Mouse (Mus musculus) neural tube, embryonic 12.5 days (tissue): ENCODE results near the gene Unc119b. TPM values are rescaled to one million over a fixed set of nuclear protein-coding genes. Genes with fewer than 3 reads are reported as not detected.
"Not testable (repeated sequence)": the region's sequence is repeated elsewhere in the genome, so short reads cannot be mapped to it uniquely, and the experiment has no call there.

Experiments used
- ATAC-seq: fragments of 200-750 bp; cut with Nextera tagmentation; 2 replicates; pipeline ENCODE4 v1.8.0; 2017; ENCODE audit warnings: low read depth, mild to moderate bottlenecking, moderate TSS enrichment, moderate library complexity; ENCODE audit not compliant: low FRiP score
- H3K27ac ChIP-seq: fragments of 300-500 bp; sonication (generic); 2 replicates; pipeline ENCODE4 v1.5.1; 2016
- H3K27me3 ChIP-seq: fragments of 300-500 bp; sonication (generic); replicated peaks from 2 replicates; pipeline ENCODE4 v1.6.1; 2016; ENCODE audit warnings: mild to moderate bottlenecking
- H3K36me3 ChIP-seq: fragments of 300-500 bp; sonication (generic); 2 replicates; pipeline ENCODE4 v1.6.1; 2016; ENCODE audit warnings: mild to moderate bottlenecking
- H3K4me1 ChIP-seq: fragments of 300-500 bp; sonication (generic); 2 replicates; pipeline ENCODE4 v1.6.1; 2016
- H3K4me2 ChIP-seq: fragments of 300-500 bp; sonication (generic); replicated peaks from 2 replicates; pipeline ENCODE4 v1.6.1; 2016; ENCODE audit warnings: mild to moderate bottlenecking
- H3K4me3 ChIP-seq: fragments of 300-500 bp; sonication (generic); 2 replicates; pipeline ENCODE4 v1.5.1; 2016
- H3K9ac ChIP-seq: fragments of 300-500 bp; sonication (generic); 2 replicates; pipeline ENCODE4 v1.6.1; 2016; ENCODE audit warnings: mild to moderate bottlenecking
- H3K9me3 ChIP-seq: fragments of 300-500 bp; sonication (generic); 2 replicates; pipeline ENCODE4 v1.6.1; 2016; ENCODE audit warnings: mild to moderate bottlenecking
- WGBS: fragments of 180-500 bp; shearing (Covaris S2); methylation state at CpG from one replicate; pipeline ENCODE4 v1.1.7; 2016; 5-methylcytosine and 5-hydroxymethylcytosine counted together
- polyA plus RNA-seq: library from polyadenylated mRNA; unstranded; fragments of >200 nt; fragmentation: Nextera tagmentation; extraction: Ambion mirVana; gene quantifications from 2 replicates; pipeline ENCODE4 v1.2.1, GENCODE M21; 2016

The Unc119b gene
- polyA plus RNA-seq, 1 experiment from 2014 or later, result 61.2 TPM

DNA sequence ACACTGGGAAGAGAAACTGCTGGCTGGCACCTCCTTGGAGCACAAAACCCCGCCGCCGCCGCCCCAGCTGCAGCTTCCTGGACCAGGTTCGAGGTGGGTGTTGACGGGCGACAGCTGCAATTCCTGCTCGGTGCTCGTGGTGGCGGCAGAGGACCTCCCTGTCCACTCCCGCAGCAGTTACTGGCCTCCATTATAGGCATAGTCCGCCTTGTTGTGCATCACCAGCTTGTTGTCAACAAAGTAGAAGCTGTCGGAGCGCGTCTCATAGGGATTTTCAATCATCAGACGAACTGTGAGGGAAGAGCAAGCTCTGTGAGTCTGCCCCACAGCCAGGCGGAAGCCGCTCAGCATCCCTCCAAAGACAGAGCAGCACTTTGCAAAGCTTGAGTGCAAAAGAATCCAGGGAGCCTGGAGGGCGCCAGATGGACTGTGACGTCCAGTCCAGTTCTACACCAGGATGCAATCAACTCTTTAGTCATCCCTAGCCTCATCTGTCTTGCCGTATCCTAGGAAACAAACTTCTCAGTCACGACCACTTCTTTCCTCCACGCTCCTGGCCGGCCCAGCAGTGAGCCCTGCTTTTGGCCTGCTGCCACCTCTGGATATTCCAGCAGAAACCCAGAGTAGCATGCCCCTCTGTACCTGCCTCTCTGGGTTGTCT lies 9.4 kb downstream of the Unc119b start:
- H3K4me2 ChIP-seq, result peak overlapping the region; percentile 28
- no peak overlapping the region for H3K4me3 ChIP-seq
- 0 out of 2 replicates have a peak, but pooled peaks have one; percentile 68 for ATAC-seq
- no peaks in the 10 kb centered on the region for H3K9me3 ChIP-seq
- H3K4me1 ChIP-seq, result peaks cover 17% of the 10 kb centered on the region; the same call in 1 of the 2 replicates
- WGBS, result 24% methylated on average over 24 of the region's 24 CpGs
- H3K27me3 ChIP-seq, result no peaks in the 10 kb centered on the region
- H3K27ac ChIP-seq, result peak overlapping the region; percentile 26; the same call in 1 of the 2 replicates
- no peak overlapping the region for H3K9ac ChIP-seq
- peaks cover 65% of the 10 kb centered on the region for H3K36me3 ChIP-seq

DNA sequence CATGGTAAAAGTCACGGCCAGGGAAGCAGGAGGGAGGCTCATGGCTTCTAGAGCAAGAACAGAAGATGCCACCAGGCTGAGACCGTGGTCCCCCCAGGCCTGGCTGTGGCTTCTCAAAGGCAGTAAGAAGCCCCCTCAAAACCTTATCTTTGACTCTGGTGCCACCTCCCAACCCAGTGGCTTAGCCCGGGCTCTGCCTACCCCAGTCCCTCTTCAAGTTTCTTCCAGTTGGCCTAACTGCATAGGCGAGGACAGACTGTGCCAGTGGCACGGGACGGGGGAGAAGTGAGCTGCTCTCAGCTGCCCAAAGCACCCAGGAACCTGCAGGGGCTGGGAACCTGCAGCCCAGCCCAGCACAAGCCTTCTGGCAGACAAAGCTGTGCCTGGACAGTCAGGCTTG lies 10.1 kb downstream of the Unc119b start:
- H3K9ac ChIP-seq, result no peak overlapping the region
- no peak overlapping the region for H3K27ac ChIP-seq
- H3K4me3 ChIP-seq, result no peak overlapping the region
- peaks cover 17% of the 10 kb centered on the region; the same call in 1 of the 2 replicates for H3K4me1 ChIP-seq
- ATAC-seq, result no peak
- H3K4me2 ChIP-seq, result no peak overlapping the region
- H3K27me3 ChIP-seq, result no peaks in the 10 kb centered on the region
- no peaks in the 10 kb centered on the region for H3K9me3 ChIP-seq
- 97% methylated on average over 6 of the region's 6 CpGs for WGBS
- peaks cover 59% of the 10 kb centered on the region for H3K36me3 ChIP-seq

DNA sequence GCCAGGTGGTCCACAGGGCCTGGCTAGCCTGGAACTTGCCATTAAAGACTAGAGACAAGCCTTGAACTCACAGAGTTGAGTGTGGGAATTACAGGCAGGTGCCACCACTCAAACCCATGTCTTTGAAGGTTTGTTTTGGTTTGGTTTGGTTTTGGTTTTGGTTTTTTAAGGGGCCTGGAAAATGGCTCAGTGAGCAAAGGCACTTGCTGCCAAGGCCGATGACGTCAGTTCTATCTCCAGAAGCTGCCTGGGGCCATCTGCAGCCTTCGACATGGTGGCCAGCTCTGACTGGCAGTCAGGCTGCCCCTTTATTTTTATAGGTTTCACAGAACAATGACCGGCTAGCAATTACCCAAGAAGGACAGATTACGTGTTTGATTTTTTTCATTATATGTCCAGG lies 13.8 kb downstream of the Unc119b start:
- peaks cover 25% of the 10 kb centered on the region for H3K4me1 ChIP-seq
- H3K9ac ChIP-seq, result no peak overlapping the region
- no peak overlapping the region for H3K27ac ChIP-seq
- no peaks in the 10 kb centered on the region for H3K27me3 ChIP-seq
- 74% methylated on average over 5 of the region's 5 CpGs for WGBS
- no peaks in the 10 kb centered on the region for H3K9me3 ChIP-seq
- H3K4me2 ChIP-seq, result no peak overlapping the region
- ATAC-seq, result no peak
- H3K36me3 ChIP-seq, result peaks cover 41% of the 10 kb centered on the region
- H3K4me3 ChIP-seq, result no peak overlapping the region

DNA sequence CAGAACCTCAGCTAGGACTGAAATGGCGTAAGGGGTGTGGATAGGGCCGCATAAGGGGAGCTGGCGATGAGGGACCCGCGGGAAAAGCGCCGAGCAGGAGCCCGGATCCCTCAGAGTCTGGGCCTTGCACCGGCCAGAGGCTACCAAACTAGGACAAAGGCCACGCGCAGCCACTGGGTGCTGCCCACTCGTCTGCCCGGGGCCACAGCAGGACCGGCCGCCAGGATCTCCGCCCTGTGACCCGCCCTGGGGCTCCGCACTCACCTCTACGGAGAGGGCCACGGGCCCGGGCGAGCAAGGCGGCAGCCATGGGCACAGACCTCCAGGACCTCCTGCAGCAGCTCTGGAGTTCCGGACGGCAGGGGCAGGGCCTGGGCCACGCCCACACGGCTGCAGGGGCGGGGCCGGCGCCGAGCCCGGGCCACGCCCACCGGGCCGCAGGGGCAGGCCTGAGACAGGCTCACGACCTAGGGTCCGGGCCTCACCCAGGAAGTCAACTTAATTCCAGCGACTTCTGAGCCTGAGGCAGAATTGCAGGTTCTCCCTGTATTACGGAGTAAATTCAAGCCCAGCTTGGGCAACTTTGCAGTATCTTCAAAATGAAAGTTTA lies 15.7 kb downstream of the Unc119b start, which contains the start of gene Acads:
Acads (minus strand) TSS at position 386 of the 610 bp plus-strand sequence.
- Histone ChIP-seq H3K9ac (peak within 1 kb of the TSS; percentile 83), H3K4me2 (peak within 1 kb of the TSS; percentile 83), H3K36me3 (peaks cover 32% of the 10 kb centered on the region), H3K4me1 (peaks cover 11% of the 10 kb centered on the region), H3K9me3 (no peaks in the 10 kb centered on the region), H3K27ac (0 out of 2 replicates have a peak within 1 kb of the TSS, but pooled peaks have one; percentile 10), H3K27me3 (no peaks in the 10 kb centered on the region), H3K4me3 (peak within 1 kb of the TSS; percentile 78)
- WGBS, result 1% methylated on average over 39 of the region's 39 CpGs
- peak; percentile 91 for ATAC-seq

DNA sequence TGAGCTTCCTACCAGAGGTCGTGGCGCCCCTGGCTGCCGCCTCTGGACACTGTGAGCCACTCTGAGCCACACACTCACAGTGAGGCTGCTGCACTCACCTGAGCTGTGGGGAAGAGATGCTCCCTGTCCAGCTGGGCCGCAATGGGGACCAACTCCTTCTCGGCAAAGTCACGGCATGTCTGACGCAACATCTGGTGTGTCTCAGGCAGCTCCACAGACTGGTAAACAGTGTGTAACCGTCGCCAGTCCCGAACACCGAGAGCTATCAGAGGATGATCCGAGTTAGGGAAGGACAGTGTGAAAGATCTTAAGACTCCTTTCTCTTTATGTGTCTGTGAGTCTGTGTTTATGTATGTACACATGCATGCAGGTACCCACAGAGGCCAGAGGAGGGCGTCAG lies 17.3 kb downstream of the Unc119b start:
- ATAC-seq, result no peak
- Histone ChIP-seq H3K4me2 (no peak overlapping the region), H3K4me1 (peaks cover 11% of the 10 kb centered on the region), H3K4me3 (no peak overlapping the region), H3K27ac (no peak overlapping the region), H3K27me3 (no peaks in the 10 kb centered on the region), H3K9ac (no peak overlapping the region), H3K36me3 (peaks cover 29% of the 10 kb centered on the region), H3K9me3 (no peaks in the 10 kb centered on the region)
- 96% methylated on average over 13 of the region's 13 CpGs for WGBS

DNA sequence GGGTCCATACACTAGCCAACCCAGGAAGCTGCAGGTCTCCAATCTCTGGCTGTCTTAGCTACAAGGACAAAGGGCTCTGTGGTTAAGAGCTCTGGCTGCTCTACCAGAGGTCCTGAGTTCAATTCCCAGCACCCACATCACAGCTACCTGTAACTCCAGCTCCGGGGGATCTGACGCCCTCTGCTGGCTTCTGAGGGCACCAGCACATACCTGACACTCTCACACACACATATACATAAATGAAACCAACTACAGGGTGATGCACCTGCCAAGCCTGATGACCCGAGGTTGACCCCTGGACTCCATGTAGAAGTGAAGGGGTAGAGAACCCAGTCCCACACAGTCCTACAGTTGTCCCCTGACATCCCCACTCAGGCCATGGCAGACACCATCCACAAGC lies 18.3 kb downstream of the Unc119b start:
- Histone ChIP-seq H3K36me3 (peaks cover 35% of the 10 kb centered on the region), H3K9me3 (no peaks in the 10 kb centered on the region), H3K9ac (no peak overlapping the region), H3K4me3 (no peak overlapping the region), H3K27ac (no peak overlapping the region), H3K4me2 (no peak overlapping the region), H3K4me1 (peaks cover 11% of the 10 kb centered on the region), H3K27me3 (no peaks in the 10 kb centered on the region)
- WGBS, result 90% methylated on average over 3 of the region's 3 CpGs
- no peak for ATAC-seq

DNA sequence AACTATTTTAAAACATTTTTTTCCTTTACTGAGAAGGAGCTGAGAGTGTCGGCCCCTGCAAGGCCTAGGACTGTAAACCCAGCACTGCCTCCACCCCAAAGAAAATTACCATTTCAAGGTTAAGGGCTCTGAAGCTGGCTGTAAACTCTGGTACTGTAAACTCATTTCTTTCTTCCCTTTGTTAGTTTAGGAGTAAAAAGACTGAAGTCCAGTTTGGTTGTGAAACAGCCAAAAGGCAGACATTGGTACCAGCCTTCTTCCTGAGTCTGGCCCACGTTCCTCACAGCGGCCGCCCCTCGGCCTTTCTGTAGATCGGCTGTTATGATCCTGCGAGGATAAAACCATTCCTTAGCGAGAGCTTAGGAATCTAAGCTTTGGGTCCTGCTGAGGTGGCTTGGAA lies 20.3 kb downstream of the Unc119b start:
- Histone ChIP-seq H3K27me3 (no peaks in the 10 kb centered on the region), H3K36me3 (peaks cover 45% of the 10 kb centered on the region), H3K4me2 (no peak overlapping the region), H3K9me3 (no peaks in the 10 kb centered on the region), H3K4me3 (no peak overlapping the region), H3K27ac (no peak overlapping the region), H3K4me1 (peaks cover 21% of the 10 kb centered on the region), H3K9ac (no peak overlapping the region)
- no peak for ATAC-seq
- WGBS, result 92% methylated on average over 8 of the region's 8 CpGs

DNA sequence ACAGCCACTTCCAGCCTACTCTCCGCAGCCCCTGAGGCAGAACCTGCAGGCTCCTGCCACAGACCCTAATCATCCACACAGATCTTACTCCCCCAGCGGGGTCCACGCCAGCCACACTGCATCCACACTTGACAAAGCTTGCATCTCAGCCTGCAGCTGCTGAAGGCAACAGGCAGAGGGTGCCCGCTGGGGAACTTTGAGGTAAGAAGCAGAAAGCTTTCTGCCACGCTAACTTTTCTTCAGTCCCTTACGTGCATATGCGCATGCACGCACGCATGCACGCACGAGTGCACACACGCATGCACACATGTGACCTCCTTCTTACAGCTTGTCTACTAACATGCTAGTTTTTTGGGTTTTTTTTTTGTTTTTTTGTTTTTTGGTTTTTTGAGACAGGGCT lies 21.5 kb downstream of the Unc119b start:
- Histone ChIP-seq H3K27ac (no peak overlapping the region), H3K27me3 (no peaks in the 10 kb centered on the region), H3K4me1 (peaks cover 10% of the 10 kb centered on the region; the same call in 1 of the 2 replicates), H3K4me2 (no peak overlapping the region), H3K4me3 (no peak overlapping the region), H3K36me3 (peaks cover 45% of the 10 kb centered on the region), H3K9ac (no peak overlapping the region), H3K9me3 (no peaks in the 10 kb centered on the region)
- ATAC-seq, result no peak
- 96% methylated on average over 12 of the region's 12 CpGs for WGBS

DNA sequence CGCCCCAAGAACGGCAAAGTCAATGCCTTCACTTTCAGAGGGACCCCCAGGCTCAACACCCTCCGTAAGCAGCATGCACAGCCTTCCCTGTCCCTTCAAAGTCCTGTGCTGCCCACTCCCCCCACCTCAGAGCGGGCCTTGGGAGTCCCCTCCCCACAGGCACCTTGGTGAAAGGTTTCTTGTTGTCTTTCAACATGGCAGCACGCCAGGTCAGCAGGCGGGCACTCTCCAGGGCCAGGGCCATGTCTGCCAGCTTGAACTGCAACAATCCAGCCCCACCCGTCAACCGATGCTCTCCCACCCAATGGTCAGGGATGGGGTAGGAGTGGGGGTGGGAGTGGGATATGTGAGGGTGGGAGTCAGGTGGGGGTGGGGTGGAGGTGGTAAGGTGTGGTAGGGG lies 23.6 kb downstream of the Unc119b start:
- WGBS, result 91% methylated on average over 8 of the region's 8 CpGs
- Histone ChIP-seq H3K9me3 (no peaks in the 10 kb centered on the region), H3K4me2 (no peak overlapping the region), H3K27ac (no peak overlapping the region), H3K36me3 (peaks cover 30% of the 10 kb centered on the region), H3K27me3 (no peaks in the 10 kb centered on the region), H3K4me3 (no peak overlapping the region), H3K4me1 (peaks cover 10% of the 10 kb centered on the region; the same call in 1 of the 2 replicates), H3K9ac (0 out of 2 replicates have a peak overlapping the region, but pooled peaks have one; percentile 3)
- no peak for ATAC-seq

DNA sequence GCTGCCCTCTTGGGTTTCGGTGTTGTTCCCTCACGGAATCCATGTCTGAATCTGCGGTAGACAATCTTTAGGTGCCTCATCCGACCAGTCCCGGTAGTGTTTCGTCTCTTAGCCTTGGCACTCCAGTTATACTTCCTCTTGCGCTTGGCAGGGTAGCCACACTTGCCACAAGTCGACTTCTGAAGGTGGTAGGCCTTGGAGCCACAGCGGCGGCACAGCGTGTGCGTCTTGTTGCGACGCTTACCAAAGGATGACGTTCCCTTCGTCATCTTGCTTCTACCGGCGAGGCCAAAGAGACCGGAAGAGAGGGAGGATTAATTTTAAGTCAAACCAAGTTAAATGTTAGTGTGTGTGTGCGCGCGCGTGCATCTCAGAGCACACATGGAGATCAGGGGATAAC lies 31.5 kb downstream of the Unc119b start:
- not testable (repeated sequence) for H3K27ac ChIP-seq, H3K4me3 ChIP-seq, H3K9me3 ChIP-seq, ATAC-seq, H3K4me1 ChIP-seq, H3K27me3 ChIP-seq, H3K4me2 ChIP-seq, H3K9ac ChIP-seq
- H3K36me3 ChIP-seq, result peaks cover 36% of the 10 kb centered on the region
- 96% methylated on average over 23 of the region's 23 CpGs for WGBS

DNA sequence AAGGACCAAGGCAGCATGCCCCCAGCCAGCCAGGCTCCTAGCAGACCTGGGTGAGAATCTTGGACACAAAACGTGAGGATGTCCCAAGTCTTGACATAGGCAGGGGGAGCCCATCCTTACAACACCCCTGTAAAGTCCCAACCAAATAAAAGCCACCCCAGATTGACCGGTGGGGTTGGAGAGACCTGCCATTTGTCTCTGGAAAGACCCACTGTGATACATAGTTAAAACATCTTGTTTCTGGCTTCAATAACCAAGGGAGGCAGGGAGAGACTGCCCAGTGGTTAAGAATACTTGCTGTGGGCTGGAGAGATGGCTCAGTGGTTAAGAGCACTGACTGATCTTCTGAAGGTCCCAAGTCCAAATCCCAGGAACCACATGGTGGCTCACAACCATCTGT lies 32.5 kb downstream of the Unc119b start:
- peaks cover 40% of the 10 kb centered on the region for H3K36me3 ChIP-seq
- H3K4me1 ChIP-seq, result no peaks in the 10 kb centered on the region
- H3K9ac ChIP-seq, result no peak overlapping the region
- ATAC-seq, result no peak
- 88% methylated on average over 2 of the region's 2 CpGs for WGBS
- no peak overlapping the region for H3K27ac ChIP-seq
- H3K27me3 ChIP-seq, result no peaks in the 10 kb centered on the region
- H3K9me3 ChIP-seq, result no peaks in the 10 kb centered on the region
- H3K4me3 ChIP-seq, result no peak overlapping the region
- H3K4me2 ChIP-seq, result no peak overlapping the region

DNA sequence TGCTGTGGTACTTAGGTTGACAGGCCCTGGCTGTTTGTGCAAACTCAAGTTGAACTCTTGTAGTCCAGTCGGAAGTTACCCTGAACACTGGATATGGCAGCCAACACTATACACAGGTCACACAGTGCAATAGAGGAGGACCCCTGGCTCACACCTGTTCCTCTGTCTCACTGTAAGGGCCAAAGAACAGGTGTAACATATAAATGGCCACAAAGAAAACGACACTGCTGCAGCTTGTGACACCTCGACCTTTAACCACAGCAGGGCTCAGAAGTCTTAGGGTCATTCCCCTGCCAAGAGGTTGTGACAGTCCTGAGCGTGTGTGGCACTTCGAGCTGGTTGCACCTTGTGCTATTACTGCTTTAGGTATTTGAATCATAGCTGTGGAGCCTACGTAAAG lies 34.3 kb downstream of the Unc119b start:
- Histone ChIP-seq H3K9ac (no peak overlapping the region), H3K36me3 (peaks cover 56% of the 10 kb centered on the region)
- ATAC-seq, result no peak

More for the DNA sequence above, 34.3 kb downstream of the Unc119b start:
- Histone ChIP-seq H3K4me3 (no peak overlapping the region), H3K9me3 (no peaks in the 10 kb centered on the region), H3K27me3 (no peaks in the 10 kb centered on the region), H3K27ac (no peak overlapping the region), H3K4me2 (no peak overlapping the region), H3K4me1 (no peaks in the 10 kb centered on the region)
- 86% methylated on average over 6 of the region's 6 CpGs for WGBS
